Mouse (Mus musculus) kidney, postnatal 10 days (tissue): ENCODE measurements at regions not wholly inside any gene's neighbourhood (a gene's known extent, or its start where the extent isn't known, plus 50 kb on each side); places are given as distances from the start of the nearest gene placed in this dataset.
A peak's percentile ranks its signal among the peaks of the same experiment; 100 is the strongest.

Experiments
- DNase-seq: peaks from one replicate; pipeline ENCODE4 v3.0.0; 2021; ENCODE audit warnings: mixed read lengths

DNA sequence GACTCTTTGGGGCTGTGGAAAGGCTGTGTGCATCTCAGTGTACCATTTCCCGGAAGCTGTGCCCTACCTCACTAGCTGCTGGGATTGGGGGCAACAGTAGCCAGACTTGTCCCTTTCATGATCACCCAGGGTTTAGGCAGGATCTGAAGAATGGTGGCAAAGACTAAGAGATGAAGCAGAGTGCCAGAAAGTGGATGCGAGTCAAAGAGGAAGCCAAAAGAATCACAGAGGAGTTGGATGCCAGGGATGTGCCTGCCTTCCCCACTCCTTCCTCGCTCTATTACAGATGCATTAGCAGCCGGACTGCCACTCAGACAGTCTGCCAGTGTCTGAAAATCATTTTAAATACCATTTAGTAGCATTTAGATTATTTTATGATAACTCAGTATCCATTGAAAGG lies 271.5 kb upstream of the Slc24a2 start:
- DNase-seq, result no peak

DNA sequence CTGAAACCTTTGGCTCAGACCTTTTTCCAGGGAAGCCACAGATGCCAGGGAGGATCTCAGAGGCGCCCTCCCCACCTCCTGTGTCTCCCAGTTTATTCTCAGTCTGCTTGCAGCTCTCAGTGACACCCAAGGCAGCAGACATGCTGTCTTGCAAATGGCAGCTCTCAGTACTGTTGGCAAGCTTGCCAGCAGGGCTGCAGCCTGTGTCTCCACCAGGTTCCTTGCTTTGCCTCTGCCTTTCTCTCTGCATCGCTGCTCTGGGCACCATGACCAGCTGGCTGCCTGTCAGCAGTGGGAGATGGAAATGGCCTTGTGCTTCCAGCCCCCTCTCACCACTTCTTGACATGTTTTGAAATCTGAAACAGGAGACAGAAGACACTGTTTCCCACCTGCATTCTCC lies 270.2 kb upstream of the Slc24a2 start:
- DNase-seq, result no peak

DNA sequence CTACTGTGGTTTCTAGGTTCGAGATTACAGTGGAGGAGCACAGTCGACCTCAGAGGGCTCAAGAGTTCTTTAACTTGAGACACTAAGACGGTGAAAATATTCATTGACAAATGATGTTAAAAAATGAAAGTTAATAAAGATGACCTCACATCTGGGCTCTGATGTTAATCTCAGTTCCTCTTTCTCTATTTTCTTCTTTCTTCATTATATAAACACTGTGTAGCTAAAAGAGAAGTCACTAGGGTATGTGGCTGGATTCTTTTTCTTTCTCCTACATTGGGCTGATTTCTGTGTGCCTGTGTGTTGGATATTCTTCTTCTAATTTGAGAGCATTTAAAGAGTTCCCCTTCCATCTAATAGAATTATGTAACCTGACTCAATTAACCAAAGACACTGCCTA lies 257.5 kb upstream of the Slc24a2 start:
- no peak for DNase-seq

GRCm38 (mm10) chr4:87475537-87475936 lies 245.3 kb upstream of the Slc24a2 start:
- DNase-seq, result no peak

GRCm38 (mm10) chr4:87473331-87474039 lies 243.2 kb upstream of the Slc24a2 start:
- DNase-seq, result no peak

- DNase-seq, result no peak
Measured at GRCm38 (mm10) chr4:87472787-87473186, 242.5 kb upstream of the Slc24a2 start.

DNA sequence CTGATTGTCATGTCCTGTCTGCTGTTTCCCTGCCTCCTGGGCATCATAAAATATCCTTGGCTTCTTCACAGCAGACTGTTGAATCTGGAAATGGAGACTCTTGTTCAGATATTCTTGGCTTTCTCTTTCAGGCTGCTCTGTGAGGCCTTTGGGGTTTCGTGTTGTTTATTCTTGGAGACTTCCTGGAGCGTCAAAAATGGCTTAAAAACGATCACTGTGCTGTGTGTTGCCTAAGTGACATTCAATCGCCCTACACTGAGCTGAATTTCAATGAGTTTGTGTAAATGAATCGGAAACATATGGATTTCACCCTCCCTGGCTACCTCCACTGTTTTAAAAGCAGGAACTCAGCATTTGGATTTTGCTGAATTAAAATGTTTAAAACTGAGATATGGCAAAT lies 241.1 kb upstream of the Slc24a2 start:
- DNase-seq, result no peak

DNA sequence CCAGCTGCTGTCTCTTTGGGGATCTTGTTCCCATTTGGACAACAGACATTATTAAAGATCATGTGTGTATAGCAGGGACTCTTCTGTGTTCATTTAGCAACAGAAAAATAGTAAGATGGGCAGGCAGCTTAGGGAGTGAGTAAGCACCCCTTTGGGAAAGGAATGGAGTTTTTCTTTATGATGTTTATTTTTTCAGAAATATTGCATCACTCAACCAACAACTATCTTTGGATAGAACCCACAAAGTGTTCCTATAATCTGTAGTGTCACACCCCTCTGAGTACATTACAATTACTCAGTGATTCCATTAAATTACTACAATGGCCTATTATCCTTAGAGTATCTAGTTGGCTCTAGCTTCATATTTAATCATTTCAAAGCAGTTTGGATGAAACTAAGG lies 237.3 kb upstream of the Slc24a2 start:
- DNase-seq, result no peak

GRCm38 (mm10) chr4:87467018-87467417 lies 236.7 kb upstream of the Slc24a2 start:
- peak; percentile 42 for DNase-seq

- no peak for DNase-seq
Measured at GRCm38 (mm10) chr4:87461181-87461912, 231.1 kb upstream of the Slc24a2 start.

DNA sequence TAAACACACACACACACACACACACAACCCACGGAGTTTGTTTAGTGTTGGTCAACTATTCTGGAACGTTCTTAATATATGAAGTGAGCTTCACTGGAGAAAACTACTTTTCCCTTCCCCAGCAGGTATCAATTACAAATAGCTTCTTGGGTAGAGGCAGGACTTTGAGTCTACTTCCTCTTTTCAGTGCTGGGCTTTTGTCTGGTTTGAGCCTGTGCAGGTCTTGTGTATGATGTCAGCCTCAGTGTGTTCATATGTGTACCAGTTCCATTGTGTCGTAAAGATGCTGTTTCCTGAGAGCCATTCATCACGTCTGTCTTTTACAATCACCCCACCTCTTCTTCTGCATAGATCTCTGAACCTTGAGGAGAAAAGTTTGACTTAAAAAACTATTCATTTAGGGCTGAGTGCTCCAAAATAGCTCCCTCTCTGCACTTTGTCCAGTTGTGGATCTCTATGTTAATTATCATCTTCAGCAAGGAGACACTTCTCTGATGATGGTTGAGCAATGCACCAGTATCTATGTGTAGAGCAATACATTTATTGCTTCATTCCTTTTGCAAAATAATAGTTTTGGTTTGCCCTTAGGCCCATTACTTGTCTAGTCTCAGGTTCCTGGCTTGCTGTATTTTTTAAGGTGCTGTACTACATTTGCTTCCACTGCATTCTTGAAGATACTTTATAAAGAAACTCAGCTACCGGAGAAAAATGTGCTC lies 225.7 kb upstream of the Slc24a2 start:
- no peak for DNase-seq

DNA sequence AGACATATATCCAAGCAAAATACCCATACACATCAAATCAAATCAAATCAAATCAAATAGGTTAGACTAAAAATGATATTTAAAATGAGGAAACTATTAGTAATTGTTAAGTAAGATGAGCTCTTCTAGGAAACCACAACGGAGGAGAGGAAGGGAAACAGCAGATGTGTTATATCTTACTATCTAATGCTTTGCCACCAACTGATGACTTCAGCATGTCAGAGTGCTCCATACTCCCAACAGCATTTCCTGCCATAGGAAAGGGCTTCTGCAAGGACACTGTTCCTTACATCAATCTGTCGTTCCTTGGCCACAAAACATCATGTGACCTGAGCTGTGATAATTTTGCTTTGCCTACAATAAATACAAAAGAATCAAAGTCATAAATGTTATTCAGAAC lies 221.8 kb upstream of the Slc24a2 start:
- no peak for DNase-seq

DNA sequence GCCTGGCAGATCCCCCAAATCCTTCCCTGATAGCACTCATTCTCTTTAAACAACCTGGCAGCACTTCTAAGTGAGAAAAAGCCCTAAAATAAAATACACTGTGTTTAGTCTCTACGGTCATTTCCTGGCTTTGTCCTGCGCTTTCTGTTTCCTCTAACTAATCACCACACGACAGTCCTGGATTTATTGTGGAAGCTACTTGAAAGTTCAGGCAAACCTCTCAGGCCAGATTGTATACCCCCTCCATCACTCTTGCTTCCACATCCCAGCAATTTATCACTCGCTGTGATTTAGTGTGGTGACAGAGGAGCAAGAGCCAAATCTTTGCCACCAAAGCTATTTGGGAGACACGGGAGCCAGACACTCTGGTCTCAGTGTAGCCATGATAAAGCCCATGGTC lies 221.0 kb upstream of the Slc24a2 start:
- DNase-seq, result peak; percentile 28

GRCm38 (mm10) chr4:87448338-87448737 lies 218.1 kb upstream of the Slc24a2 start:
- no peak for DNase-seq

DNA sequence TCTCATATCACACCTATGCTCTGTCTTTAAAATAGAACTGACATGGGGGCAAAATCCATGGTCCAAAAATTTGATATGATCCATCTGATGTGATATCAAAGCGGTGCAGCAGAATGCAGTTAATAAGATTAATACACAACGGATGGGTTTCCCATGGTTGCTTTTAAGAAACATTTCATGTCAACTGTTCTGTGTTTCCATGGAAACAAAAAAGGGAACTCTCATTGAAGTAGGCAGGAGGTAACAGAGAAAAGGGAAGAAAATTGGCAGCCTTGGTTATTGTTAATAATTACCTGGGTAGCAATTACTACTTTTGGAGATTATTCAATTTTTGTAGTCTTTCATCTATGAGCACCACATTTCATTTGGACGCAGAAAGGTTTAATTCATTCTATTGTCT lies 216.6 kb upstream of the Slc24a2 start:
- DNase-seq, result no peak

DNA sequence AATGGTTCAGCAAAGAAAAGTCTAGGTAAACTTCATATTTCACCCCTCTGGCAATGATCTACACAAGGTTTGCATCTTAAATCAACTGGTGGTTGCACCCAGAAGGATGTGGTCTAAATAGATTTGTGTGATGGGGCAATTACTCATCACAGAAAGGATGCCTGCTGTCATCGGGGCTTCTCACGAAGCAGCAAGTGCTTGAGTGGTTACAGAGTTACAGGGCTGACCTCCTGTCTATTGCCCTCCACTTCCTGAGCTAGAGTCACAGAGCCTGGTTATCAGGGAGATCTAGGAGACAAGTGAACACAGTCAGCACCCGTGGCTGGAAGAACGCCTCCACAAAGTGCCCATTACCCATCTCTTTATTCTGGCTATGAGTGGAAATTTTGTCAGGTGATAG lies 203.9 kb upstream of the Slc24a2 start:
- no peak for DNase-seq

DNA sequence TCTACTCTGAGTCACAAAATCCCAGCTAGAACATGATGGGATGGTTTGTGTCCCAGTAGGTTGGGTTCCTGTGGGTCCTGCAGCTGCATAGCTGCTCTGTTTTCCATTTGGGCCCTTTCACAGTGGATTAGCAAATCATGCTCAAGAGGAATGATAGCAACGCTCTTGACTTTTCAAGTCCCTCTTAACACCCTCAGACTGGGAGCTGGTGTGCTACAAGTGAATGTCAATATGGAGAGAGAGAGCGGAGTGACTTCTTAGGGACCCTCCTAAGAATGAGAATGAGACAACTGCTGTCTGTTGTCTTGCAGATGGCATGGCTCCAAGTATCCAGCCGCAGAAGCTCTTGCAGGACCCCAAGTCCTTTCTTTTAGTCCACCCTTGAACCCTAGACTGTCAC lies 198.1 kb upstream of the Slc24a2 start:
- no peak for DNase-seq

GRCm38 (mm10) chr4:87424066-87424465 lies 193.8 kb upstream of the Slc24a2 start:
- DNase-seq, result no peak

- no peak for DNase-seq
Measured at GRCm38 (mm10) chr4:87422588-87422987, 192.3 kb upstream of the Slc24a2 start.

DNA sequence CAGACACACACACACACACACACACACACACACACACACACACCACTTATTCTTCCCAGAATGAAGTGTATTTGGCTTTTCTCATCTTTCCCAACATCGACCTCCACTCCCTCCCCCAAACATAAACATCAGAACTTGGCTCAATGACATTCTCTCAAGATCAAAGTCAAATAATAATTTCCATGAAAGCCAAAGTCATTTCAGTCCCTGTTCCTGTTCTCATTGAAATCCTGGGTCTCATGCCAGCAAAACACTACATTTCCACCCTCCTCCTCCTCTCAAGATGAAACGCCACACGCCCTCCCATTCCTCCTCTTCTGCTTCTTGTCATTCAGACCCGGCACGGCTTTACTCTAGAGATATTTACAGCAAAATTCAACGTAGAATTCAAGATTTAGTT lies 173.1 kb upstream of the Slc24a2 start:
- DNase-seq, result peak; percentile 19

GRCm38 (mm10) chr4:87402173-87402556 lies 171.9 kb upstream of the Slc24a2 start:
- DNase-seq, result no peak

GRCm38 (mm10) chr4:87401316-87402172 lies 171.3 kb upstream of the Slc24a2 start:
- peak; percentile 64 for DNase-seq

GRCm38 (mm10) chr4:87386835-87387234 lies 156.6 kb upstream of the Slc24a2 start:
- no peak for DNase-seq
